Mouse (Mus musculus) spleen, embryonic (tissue): ENCODE data around the gene Actr5.

ENCODE experiments used
- CTCF ChIA-PET: fragments of 350-600 bp; sonication (Branson Sonifier 250); formaldehyde crosslinking; loops from one replicate; lab custom pipeline; 2022; lab: Charles Lee

The Actr5 gene

DNA sequence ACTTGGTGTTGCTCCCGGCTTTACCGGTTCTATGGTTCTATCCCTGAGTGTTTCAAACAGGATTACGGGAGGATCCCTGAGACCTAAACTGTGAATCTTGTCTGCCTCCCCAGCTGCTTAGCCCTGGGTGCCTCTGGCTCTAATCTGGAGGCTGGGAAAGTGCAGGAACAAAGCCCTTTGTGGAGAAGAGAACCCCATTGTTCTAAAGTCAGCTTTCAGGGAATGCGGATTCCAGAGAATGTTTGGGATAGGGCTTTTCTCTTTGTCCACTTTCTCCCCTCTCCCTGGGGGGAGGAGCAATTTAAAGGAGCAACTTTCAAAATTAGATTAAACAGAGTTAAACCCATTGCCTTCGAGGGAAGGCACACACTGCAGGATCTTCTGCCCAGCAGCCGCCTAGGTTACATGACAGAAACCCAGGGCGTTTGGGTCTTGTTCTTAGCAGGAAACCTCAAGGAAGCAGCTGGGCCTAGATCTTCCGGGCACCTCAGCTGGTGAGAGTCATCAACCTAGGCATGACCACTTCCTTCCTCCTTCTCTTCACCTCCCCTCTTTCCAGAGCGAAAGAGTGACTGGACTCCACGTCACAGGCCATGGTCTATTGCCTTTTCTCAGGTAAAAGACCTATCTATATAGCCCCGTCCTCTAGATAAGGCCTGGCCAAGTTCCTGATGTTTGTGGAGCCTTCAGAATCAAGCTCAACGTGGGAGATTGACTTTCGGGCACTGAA, 41.5 kb downstream of the Actr5 start:
- CTCF ChIA-PET = interaction anchor here (0.6 to 1.5 kb wide), 3 partner anchors 9 to 69 kb away, joined by 3 read pairs; no protein-coding TSS in a partner anchor

DNA sequence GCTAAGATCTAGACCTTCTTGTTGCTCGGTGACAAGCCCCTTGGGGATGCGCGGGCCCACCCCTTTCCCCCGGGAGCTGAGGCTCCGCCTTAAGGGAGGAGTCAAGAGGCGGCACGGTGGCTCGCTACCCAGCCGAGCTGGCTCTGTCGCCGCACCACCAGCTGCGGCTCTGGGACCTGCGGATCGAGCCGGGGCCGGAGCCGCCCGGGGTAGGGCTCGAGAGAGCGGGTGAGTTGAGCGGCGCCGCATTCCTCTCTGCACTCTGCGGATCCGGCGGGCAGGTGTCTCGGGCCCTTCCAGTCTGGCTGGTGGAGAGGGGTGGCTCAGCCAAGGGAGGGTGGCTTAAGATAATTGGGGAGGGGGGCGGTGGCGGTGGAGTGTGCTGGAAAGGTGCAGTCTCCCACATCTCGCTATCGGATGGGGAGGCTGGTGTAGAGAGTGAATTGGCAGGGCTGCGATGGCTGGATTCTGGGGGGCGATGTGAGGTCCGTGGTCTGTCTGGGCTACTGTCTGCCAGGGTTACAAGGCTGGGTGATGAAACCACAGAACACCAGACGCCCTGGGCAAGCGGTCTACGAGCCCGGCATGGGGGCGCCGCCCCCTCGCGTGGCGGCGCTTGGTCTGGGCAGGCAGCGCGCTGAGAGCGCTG, 42.5 kb downstream of the Actr5 start:
- CTCF ChIA-PET = no interaction called here

DNA sequence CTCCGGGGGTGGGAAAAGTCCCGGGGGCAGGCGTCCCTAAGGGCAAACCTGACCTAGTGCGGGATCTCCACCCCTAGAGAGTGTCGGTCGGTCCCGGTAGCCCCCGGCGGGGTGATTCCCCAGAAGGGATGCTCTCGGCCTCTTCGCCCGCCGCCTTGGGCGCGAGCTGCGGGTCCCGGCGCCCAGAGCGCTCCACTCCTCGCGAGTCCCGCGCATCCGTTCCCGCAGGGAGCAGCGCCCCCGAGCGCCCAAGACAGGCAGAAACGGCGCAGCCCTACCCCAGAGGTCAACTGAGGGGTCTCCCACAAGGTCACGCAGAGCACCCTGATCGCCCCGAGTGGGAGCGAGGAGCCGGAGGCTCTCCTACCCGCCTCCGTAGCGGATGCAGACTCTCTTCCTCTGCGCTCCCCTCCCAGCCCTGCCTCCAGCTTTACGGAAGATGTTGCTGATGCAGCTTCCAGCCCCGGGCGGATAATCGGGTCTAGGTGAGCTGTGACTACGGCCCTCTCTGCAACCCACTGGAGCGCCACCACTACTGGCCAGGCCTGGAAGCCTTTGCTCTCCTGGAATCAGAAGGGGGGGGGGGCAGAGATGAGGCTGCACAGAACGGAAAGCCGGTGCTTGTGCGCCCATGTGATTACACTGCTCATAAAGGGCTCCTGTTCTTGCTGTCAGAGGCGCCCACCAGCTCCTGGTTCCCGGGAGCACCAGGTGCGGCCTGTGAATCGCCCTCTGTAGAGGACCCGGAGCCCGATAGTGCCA, 43.2 kb downstream of the Actr5 start:
- CTCF ChIA-PET = interaction anchor here (0.6 to 0.9 kb wide), 3 partner anchors 20 to 67 kb away, joined by 3 to 4 read pairs (median 4); no protein-coding TSS in a partner anchor

DNA sequence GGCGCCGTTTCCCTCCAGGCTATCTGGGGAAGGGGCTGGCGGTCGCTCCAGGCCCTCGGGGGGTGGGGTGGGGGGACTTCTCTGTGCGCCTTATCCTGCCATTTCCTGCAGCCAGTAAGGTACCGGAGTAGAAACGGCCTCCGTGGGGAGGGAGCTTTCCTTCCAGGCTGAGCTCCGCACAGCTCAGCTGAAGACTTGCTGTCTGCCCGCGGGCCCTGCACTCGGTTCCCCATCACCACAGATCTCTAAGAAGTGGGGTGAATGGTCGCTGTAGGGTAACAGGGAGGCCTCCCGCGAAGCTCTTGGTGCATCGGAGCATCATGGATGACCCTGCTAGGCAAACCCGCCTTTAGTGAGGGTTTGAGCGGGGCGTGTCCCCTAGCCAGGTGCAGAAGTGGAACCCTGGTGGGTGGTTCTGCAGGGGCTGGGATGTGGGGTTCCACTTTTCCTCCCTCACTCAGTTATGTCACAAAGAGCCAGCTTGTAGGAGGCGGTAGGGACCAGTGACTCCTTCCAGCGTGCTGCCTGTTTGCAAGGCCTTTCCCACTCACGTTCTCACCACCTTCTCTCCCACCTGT, 43.8 kb downstream of the Actr5 start:
- CTCF ChIA-PET = interaction anchor here (0.6 to 0.9 kb wide), 4 partner anchors 19 to 67 kb away, joined by 3 to 4 read pairs (median 4); no protein-coding TSS in a partner anchor

DNA sequence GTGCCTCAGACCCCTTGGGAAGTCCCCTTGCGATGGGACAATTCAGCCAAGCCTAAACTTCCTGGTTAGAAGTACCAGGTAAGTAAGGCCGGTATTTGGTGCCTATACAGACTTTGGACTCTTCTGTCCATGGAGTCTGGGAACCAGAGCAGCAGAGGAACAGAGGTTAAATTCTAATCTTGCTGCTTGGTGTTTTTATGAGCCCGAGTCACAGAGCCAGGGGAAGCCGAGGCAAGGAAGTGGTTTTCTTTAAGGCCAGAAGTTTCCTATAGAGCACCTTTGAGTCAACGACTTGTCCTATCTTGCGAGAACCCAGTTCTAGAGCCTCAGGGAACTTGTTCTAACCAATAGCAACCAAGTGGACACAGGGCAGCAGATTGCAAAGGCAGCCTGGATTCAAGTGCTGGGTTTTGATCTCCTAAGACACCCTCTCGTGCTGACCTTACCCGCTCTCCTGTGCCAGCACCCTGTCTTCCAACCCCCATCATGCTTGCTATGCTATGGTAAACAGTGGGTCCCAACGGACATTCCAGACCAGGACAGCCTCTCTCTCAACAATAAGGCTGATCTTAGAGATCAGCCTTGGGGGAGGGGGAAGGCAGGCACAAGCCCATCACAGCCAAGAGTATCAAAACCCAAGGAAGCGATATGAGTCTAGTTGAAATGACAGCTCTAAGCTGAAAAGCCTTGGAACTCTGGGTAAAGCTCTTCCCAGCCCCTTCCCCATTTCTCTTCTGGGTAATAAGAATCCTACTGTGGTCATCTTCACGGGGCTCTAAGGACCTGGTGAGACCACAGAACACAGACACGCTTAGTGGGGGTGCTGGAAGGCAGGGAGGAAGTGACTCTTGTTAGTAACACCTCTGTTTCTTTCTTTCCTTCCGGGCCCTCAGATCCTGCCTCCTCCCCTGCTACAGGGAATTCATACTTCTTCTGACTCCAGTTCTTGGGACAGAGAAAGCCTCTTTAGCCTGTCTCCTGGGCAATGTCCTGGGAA, 44.8 kb downstream of the Actr5 start:
- CTCF ChIA-PET = interaction anchor here (0.9 kb wide), 1 partner anchor 49 kb away, joined by 3 read pairs; no protein-coding TSS in a partner anchor

DNA sequence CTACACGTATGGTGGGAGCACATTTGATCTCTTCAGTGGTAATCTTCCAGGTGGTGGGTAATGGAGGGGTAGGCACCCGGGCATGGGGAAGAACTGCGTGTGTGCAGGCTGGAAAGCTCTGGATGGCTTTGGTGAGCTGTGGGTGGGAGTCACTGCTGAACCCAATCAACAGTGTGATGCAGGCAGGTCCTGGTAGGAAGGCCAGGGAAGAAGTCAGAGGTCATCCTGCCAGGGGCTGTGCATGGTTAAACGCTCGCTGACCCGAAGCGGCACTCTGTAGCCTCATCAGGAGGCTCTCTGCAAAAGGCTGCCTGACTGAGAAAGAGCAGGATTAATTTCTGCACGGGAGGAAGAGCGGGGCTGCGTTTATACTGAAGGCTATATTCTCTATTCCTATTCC, 45.9 kb downstream of the Actr5 start:
- CTCF ChIA-PET = interaction anchor here (0.6 kb wide), 2 partner anchors 52 to 119 kb away, joined by 5 to 10 read pairs; no protein-coding TSS in a partner anchor

DNA sequence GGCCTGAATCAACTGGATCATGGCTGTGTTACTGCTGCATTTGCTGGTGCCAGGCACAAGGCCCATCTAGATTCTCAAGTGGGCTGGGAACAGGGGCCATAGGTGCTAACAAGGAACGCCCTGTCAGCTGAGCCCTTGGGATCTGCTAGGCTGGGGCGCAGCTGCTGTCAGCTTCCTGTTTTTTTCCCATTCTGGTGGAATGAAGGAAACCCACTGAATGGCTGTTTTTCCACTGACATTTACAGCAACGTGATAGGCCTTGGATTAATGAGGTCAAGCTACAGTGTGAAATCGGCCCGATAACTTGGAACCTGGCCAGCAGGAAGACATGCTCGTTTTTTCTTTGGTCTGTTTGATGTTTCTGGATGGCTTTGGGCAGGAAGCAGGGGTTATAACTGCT, 48.1 kb downstream of the Actr5 start:
- CTCF ChIA-PET = interaction anchor here (0.7 kb wide), 1 partner anchor 127 kb away, joined by 3 read pairs; no protein-coding TSS in a partner anchor

DNA sequence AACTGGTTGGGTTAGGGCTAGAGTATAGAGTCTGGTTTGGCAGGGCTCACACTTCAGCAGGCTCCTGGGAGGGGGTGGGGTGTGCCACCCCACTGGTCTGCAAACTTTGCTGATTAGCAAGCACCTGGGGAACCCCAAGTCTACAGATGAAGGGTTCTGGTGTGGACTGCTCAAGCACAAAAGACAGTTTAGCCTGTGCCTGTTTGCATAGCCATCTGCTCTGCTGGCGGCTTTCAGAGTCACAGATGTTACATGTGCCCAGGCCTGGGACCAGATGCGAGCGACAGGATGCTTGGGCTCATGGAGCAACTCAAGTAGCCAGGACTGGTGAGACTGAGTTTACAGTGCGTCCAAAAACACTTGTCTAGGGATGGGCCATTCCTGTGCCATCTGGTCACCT, 48.8 kb downstream of the Actr5 start:
- CTCF ChIA-PET = interaction anchor here (0.5 to 0.7 kb wide), 2 partner anchors 9 to 126 kb away, joined by 3 to 8 read pairs; no protein-coding TSS in a partner anchor

DNA sequence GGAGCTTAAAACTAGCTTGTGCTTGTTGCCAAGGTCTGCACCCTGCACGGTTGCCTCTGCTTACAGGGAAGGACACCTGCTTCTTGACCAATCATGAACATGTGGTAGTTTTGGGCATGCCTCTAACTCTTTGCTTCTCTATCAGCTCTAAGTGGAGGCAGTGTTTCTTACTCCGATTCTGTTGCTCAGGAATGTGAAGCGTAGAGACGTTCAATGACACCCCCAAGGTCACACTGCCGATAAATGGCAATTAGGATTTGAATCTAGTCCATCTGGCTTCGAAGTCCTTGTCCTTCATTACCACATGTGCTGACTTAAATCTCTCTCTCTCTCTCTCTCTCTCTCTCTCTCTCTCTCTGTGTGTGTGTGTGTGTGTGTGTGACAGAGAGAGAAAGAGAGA, 49.4 kb downstream of the Actr5 start:
- CTCF ChIA-PET = interaction anchor here (0.5 to 2.0 kb wide), 3 partner anchors 10 to 28 kb away, joined by 5 to 8 read pairs (median 5); no protein-coding TSS in a partner anchor

DNA sequence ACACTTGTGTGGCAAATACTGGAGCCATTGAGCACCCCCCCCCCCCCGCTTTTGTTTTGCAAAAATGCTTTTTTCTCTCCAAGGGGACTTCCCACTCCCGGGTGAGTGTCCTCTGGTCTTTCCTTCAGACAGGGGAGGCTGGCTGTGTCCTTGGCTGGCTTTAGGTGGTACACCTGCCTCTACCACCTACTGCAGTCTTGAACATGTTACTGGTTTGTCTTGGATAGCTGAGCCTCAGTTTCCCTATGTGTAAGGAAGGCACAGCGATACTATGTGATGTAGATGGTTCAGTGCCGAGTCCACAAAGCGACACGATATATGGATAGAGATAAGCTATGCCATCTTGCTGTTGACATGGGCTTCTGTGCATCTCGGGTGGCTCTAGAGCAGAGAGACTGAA, 50.1 kb downstream of the Actr5 start:
- CTCF ChIA-PET = interaction anchor here (1.1 to 2.0 kb wide), 3 partner anchors 9 to 27 kb away, joined by 3 to 5 read pairs (median 5); partner anchors contain the start of gene Ppp1r16b

DNA sequence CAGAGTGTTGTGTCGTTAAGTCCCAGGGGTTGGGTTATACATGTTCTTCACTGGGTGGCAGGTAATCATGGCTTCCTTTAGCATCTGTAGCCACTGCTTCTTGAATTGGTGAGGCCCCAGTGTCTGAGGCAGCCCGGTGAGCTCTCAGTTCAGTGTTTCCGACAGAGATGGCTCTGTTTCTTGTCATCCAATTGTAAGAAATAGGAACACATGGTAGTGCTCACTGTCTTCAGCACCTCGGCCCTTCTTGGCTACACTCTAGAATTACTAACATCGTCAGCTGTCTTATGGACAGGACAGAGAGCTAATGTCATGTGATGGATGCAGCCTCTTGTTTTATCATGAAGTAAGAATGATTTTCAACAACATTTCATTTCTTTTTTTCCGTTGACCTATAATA, 50.5 kb downstream of the Actr5 start:
- CTCF ChIA-PET = interaction anchor here (0.7 to 2.0 kb wide), 5 partner anchors 8 to 43 kb away, joined by 3 to 5 read pairs (median 5); partner anchors contain the start of gene Ppp1r16b

DNA sequence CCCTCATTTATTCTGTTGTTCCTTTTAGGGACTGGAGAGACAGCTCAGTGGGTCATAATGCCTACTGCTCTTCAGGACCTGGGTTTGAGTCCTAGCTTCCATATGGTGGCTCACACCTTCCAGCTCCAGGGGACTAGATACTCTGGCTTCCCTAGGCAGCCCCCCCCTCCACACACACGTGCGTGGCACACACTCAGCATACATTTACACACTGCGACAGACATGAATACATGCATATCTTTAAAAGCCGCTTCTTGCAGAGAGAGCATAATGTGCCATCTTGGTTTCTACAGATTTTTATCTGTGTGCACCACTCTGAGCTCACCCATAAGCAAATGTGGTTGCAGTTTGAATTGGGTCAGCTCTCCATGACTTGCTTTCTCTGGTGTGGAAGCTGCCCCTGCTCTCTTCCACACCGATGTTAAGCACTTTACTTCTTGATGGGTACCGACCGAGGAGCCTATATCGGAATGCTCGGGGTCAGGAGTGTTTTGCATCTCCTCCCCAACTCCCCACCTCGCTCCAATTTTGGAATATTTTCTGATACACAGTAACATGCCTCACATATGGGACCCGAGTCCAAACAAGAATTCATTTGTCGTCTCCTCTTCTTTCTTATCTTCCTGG, 51.3 kb downstream of the Actr5 start:
- CTCF ChIA-PET = interaction anchor here (0.7 to 2.0 kb wide), 4 partner anchors 8 to 43 kb away, joined by 3 to 5 read pairs (median 5); no protein-coding TSS in a partner anchor

DNA sequence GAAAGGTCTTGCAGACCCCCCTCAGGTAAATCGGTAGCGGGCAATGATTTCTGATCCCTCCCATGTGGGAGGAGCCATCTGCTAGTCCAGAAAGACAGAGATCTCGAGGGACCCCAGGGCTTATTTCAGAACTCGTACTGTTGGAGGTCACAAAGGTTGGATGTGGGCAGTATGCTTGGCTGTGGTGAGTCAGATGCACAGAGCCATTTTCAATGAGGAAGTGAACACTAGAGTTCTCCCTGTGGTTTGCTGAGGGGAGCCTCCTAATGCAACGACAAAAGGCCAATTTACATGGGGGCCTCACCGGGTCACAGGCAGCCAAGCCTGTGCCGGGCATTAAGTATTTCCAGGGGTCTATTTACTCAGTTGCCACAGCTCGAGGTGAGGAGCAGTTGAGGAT, 53.3 kb downstream of the Actr5 start:
- CTCF ChIA-PET = no interaction called here

DNA sequence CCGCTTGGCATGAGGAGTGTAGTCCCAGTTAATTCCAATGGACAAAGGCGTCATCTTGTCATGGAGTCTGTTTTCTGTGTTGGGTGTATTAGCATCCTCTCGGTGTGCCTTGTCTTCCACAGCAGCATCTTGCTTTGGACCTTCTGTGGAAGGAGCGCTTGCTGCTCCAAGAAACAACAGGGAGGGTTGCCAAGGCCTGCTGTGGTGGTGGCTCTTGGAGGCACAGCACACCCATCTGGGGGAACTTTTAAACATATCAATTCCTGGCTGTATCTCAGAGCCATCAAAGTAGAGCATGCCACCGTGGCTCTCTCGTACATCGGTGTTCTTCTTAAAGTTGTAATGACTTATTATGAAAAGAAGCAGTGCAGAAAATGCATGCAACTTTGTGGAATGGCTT, 54.4 kb downstream of the Actr5 start:
- CTCF ChIA-PET = interaction anchor here (0.7 kb wide), 1 partner anchor 45 kb away, joined by 6 read pairs; no protein-coding TSS in a partner anchor

DNA sequence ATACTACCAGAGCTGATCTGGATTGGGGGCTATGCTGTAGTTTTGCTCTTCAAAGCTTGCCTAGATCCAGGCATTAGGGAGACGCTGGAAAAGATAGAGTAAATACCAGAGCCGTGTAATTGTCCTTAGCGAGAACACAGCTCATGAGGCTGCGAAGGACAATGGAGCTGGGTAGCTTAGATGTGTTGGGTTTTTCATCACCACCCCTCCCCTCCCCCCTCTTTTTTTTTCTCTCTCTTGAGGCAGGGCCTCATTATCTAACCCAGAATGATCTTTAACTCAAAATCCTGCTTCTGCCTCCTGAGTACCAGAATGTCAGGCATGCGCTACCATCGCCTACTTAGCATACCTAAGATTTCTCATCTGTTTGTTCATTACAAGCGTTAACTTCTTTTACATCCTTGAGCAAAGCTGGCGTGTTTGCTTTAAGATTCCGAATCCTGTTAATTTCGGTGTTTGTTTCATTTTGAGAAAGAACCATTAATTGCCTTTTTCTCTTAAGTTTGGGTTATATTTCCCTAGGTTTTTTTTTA, 55.7 kb downstream of the Actr5 start:
- CTCF ChIA-PET = interaction anchor here (0.5 kb wide), 1 partner anchor 140 kb away, joined by 3 read pairs; no protein-coding TSS in a partner anchor

DNA sequence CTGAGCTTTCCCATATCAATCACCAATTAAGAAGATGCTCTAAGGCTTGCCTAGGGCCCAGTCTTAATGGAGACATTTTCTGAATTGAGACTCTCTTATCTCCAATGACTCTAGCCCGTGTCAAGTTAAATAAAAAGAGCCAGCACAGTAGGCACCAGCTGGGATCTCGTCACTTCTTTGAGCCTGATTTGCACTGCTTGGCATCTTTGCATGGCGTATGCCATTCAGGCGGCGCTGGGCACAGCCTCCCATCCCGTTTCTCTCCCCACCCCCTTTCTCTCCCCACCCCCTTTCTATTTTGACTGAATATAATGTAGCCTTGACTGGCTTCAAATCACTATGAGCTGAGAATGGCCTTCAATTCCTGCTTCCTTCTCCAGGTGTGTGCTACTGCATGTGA, 57.0 kb downstream of the Actr5 start:
- CTCF ChIA-PET = no interaction called here

DNA sequence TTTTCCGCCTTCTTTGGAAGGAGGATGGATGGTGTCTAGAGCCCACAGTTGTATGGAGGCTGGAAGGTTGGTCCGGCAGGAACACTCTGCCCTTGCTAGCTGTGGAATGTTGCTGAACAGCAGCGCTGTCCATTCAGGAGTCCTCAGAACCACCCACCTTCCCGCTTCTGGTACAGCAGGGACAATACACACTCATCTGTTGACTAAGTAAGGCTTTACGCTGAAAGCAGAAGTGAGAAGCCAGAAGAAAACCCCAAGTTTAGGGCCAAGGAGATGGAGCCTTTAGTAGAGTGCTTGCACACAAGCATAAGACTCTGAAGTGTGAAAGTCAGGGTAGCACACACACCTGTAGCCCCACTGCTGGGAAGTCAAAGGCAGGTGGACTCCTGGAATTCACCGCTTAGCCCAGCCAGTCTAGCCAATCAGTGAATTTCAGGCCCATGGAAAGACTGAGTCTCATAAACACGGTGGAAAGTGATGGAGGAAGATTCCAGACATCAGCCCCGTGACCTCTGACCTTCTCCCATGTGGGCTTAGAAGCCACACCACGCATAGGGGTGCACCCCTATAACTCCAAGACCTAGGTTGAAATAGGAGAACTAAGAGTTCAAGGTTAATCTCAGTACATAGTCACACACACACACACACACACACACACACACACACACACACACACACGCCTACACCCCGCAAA, 57.8 kb downstream of the Actr5 start:
- CTCF ChIA-PET = interaction anchor here (0.6 to 0.7 kb wide), 5 partner anchors 10 to 144 kb away, joined by 3 to 7 read pairs (median 5); no protein-coding TSS in a partner anchor

DNA sequence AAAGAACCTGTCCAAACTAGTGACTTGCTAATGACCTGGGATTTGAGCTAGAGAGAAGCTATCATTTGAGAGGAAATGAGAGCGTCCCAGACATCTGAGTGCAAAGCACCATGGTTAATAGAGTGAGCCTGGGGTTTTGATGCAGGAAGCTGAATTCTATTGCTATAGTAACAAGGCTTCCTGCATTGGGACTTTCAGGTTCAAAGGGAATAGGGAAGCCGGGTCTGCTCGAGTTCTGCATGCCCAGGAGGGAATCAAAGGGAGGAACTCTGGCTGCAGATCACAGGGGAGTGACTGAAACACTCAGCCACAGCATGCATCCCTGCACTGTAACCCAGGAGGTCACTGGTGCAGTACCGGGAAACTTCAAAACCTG, 58.3 kb downstream of the Actr5 start:
- CTCF ChIA-PET = interaction anchor here (0.6 to 0.7 kb wide), 5 partner anchors 10 to 144 kb away, joined by 3 to 7 read pairs (median 5); no protein-coding TSS in a partner anchor
